Mouse (Mus musculus) bone marrow, adult 2 months (tissue): ENCODE data around the gene Bpi.

Source experiments
- CTCF ChIP-seq: fragments of 200-500 bp; IDR thresholded peaks from 2 replicates; pipeline ENCODE4 v1.5.1; 2011; ENCODE audit warnings: low read length, control low read depth; ENCODE audit not compliant: control insufficient read depth, insufficient read depth
- POLR2A ChIP-seq: fragments of 200-500 bp; IDR thresholded peaks from 2 replicates; pipeline ENCODE4 v1.6.1; 2011; ENCODE audit warnings: low read depth, mild to moderate bottlenecking, control low read depth, low read length, borderline replicate concordance; ENCODE audit not compliant: control insufficient read depth

GRCm38 (mm10) chr2:158281497-158282205 is 23.8 kb downstream of the Bpi start:
- TF ChIP-seq CTCF (no peak), POLR2A (no peak)
